Mouse (Mus musculus) G1E (cell line): ENCODE measurements at regions not wholly inside any gene's neighbourhood (a gene's known extent, or its start where the extent isn't known, plus 50 kb on each side); places are given as distances from the start of the nearest gene placed in this dataset.

Source experiments
- CTCF ChIP-seq: IDR thresholded peaks from 2 replicates; pipeline ENCODE4 v1.5.1; 2012; ENCODE audit warnings: low read depth, low read length, inconsistent platforms, mixed read lengths
- GATA1 ChIP-seq: IDR thresholded peaks from 2 replicates; pipeline ENCODE4 v1.6.1; 2012; ENCODE audit warnings: borderline replicate concordance, low read length, inconsistent platforms, mixed read lengths
- GATA2 ChIP-seq: IDR thresholded peaks from 2 replicates; pipeline ENCODE4 v1.6.1; 2012; ENCODE audit warnings: low read depth, low read length, inconsistent platforms, borderline replicate concordance
- POLR2AphosphoS5 ChIP-seq: IDR thresholded peaks from 2 replicates; pipeline ENCODE4 v1.6.1; 2012; ENCODE audit warnings: low read depth, low read length, inconsistent platforms; ENCODE audit not compliant: insufficient replicate concordance
- TAL1 ChIP-seq: conservative IDR thresholded peaks from 2 replicates; pipeline ENCODE4 v1.6.1; 2012; ENCODE audit warnings: low read depth, low read length, inconsistent platforms, mixed read lengths

DNA sequence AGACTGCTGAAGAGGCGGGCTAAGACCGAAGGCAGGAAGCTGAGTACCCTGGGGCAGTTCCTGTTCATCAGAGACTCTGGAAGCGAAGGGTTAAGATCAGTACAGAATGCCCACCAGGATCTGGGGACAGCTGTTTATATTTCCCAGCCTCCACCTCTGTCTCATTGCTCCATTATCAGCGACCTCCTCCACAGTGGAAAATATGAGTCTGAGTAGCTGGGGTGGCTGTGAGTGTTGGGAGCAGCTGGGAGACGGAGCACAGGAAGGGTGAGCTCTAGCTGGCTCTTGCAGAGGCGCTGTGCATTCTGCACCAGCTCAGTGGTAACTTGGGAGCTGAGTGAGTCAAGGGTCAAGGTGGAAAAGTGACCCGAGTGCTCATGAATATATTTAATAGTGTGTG is 96.2 kb downstream of the Gm10604 start:
- TF ChIP-seq GATA1 (no peak), CTCF (no peak), POLR2AphosphoS5 (no peak), TAL1 (no peak), GATA2 (no peak)
